Mouse (Mus musculus): ENCODE measurements around the gene Epm2aip1. TPM values are rescaled to one million over a fixed set of nuclear protein-coding genes. Genes with fewer than 3 reads are reported as not detected.

Epm2aip1 gene
- 36.0 and 37.3 TPM in 2 replicates for polyA plus RNA-seq (2014; fragmentation: Nextera tagmentation; extraction: Ambion mirVana)

DNA sequence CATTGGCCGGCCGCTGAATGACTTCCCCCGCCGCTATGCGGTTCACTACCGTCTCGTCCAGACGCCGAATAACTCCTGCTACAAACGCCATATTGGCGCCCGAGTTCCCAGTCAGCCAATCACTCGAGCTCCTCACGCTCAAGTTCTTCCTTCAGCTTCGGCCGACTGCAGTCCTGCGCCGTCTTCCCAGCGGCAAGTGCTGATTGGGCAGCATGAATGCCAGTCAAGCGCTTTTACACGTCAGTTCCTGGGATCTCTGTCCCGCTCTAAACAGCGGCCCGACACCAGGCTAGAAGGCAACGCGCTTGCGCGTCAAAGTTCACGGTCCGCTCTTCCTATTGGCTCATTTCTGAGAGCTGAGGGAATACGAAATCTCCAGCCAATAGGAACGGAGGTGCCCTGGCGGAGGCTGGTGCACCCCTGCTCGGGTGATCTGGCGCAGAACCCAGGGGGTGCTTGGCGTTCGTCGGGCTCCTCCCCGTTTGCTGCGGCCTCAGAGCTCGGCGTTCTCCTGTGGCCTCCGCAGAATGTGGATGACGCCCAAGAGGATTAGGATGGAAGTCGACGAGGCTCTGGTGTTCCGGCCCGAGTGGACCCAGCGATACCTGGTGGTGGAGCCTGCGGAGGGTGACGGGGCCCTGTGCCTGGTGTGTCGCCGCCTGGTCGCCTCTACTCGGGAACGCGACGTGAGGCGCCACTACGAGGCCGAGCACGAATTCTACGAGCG is at the start of gene Epm2aip1, which contains the start of gene Mlh1:
Gene Epm2aip1, plus strand, starts transcription at position 496 of the 727 bp plus-strand sequence.
Gene Mlh1, minus strand, starts transcription at position 358 of the 727 bp plus-strand sequence.
- DNase-seq (peak; percentile 100), ATAC-seq (ENCODE audit: insufficient read depth) (peak; percentile 99)
- Histone ChIP-seq H3K9me3 (ENCODE audit: low read depth, low read length) (no peaks in the 10 kb centered on the region), H3K4me1 (ENCODE audit: insufficient read depth) (peaks cover 29% of the 10 kb centered on the region), H3K9ac (peak within 1 kb of the TSS; percentile 91), H3K36me3 (ENCODE audit: insufficient read depth) (peaks cover 38% of the 10 kb centered on the region), H3K4me3 (ENCODE audit: low read depth, low read length) (peak within 1 kb of the TSS; percentile 90), H3K27ac (ENCODE audit: low read depth) (peak within 1 kb of the TSS; percentile 97), H3K4me2 (peak within 1 kb of the TSS; percentile 91), H3K27me3 (ENCODE audit: insufficient read depth, low read length) (no peaks in the 10 kb centered on the region)
- 0 out of 2 replicates have a peak, but pooled peaks have one; percentile 17 for TF ChIP-seq CTCF (IDR thresholded peaks at IDR 0.05; ENCODE audit: low read depth)
- under 1% methylated on average over 64 of the region's 64 CpGs for WGBS

DNA sequence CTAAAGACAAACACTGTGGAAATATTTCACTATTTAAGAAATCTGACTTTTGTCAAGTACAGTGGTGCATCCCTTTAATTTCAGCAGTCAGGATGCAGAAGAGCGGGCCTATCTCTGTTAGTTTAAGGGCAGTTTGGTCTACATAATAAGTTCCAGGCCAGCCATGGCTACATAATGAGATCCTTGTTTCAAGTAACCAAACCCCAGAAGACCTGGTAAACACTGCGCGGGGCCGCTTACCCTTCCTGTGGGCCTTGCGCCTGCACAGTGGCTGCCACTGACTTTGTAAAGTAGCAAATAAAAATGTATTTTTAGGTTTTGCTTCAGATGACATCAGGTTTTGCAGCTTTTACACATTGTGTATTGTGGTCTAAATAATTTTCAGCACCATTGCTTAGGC is 48.3 kb upstream of the Epm2aip1 start:
- TF ChIP-seq CTCF (IDR thresholded peaks at IDR 0.05; ENCODE audit: low read depth), result no peak

DNA sequence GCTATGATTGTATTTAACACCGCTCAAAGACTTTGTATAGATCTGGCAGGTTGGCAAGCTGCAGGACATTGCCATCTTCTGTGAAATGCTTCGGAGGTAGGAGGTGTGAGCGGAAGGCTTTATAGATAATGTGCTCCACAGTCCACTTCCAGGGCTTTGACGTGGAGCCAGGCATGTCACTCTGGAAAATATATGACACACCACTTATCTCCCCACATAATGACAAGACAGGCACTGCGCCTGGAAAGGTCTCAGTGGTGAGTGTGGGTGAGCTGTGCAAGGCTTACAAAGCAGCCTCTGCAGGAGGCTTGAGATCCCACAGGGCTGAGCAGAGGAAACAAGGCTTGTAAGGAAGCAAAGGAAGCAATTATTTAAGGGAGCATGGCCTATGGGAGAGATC is 43.3 kb upstream of the Epm2aip1 start:
- WGBS, result 63% methylated on average over 5 of the region's 5 CpGs
- Histone ChIP-seq H3K4me2 (no peak overlapping the region), H3K4me3 (ENCODE audit: low read depth, low read length) (no peak overlapping the region), H3K4me1 (ENCODE audit: insufficient read depth) (no peaks in the 10 kb centered on the region), H3K36me3 (ENCODE audit: insufficient read depth) (peaks cover 87% of the 10 kb centered on the region), H3K9ac (no peak overlapping the region), H3K27ac (ENCODE audit: low read depth) (no peak overlapping the region), H3K27me3 (ENCODE audit: insufficient read depth, low read length) (no peaks in the 10 kb centered on the region), H3K9me3 (ENCODE audit: low read depth, low read length) (no peaks in the 10 kb centered on the region)
- DNase-seq (no peak), ATAC-seq (ENCODE audit: insufficient read depth) (no peak)
- TF ChIP-seq CTCF (IDR thresholded peaks at IDR 0.05; ENCODE audit: low read depth), result no peak

More for the DNA sequence above, 48.3 kb upstream of the Epm2aip1 start:
- Histone ChIP-seq H3K27me3 (ENCODE audit: insufficient read depth, low read length) (no peaks in the 10 kb centered on the region), H3K36me3 (ENCODE audit: insufficient read depth) (peaks cover 71% of the 10 kb centered on the region), H3K27ac (ENCODE audit: low read depth) (no peak overlapping the region), H3K4me2 (no peak overlapping the region), H3K9me3 (ENCODE audit: low read depth, low read length) (no peaks in the 10 kb centered on the region), H3K4me3 (ENCODE audit: low read depth, low read length) (no peak overlapping the region), H3K9ac (no peak overlapping the region), H3K4me1 (ENCODE audit: insufficient read depth) (no peaks in the 10 kb centered on the region)
- WGBS, result 97% methylated on average over 5 of the region's 5 CpGs
- ATAC-seq (ENCODE audit: insufficient read depth) (no peak), DNase-seq (no peak)

DNA sequence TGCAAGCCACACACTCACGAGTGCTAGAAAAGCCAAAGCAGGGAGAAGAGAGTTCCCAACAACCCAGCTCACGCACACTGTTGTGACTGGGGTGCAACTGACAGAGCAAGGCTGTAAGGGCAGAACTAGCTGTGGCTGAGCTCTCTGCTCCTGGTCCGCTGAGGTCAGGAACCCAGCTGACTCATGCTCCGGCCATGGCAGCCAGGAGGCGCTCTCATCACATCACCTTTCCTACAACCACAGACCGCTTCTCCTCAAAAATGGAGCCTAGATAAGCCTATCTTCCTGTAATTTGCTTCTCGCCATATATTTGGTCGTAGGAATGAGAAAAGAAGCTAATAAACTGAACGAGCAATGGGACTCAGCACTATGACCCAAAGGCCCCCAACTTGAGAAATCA is 37.0 kb upstream of the Epm2aip1 start:
- ATAC-seq (ENCODE audit: insufficient read depth) (no peak), DNase-seq (no peak)
- Histone ChIP-seq H3K27me3 (ENCODE audit: insufficient read depth, low read length) (no peaks in the 10 kb centered on the region), H3K36me3 (ENCODE audit: insufficient read depth) (peaks cover 79% of the 10 kb centered on the region), H3K27ac (ENCODE audit: low read depth) (no peak overlapping the region), H3K9me3 (ENCODE audit: low read depth, low read length) (no peaks in the 10 kb centered on the region), H3K4me2 (no peak overlapping the region), H3K4me3 (ENCODE audit: low read depth, low read length) (no peak overlapping the region), H3K9ac (no peak overlapping the region), H3K4me1 (ENCODE audit: insufficient read depth) (no peaks in the 10 kb centered on the region)
- WGBS, result 85% methylated on average over 9 of the region's 9 CpGs
- TF ChIP-seq CTCF (IDR thresholded peaks at IDR 0.05; ENCODE audit: low read depth), result peak; percentile 36

DNA sequence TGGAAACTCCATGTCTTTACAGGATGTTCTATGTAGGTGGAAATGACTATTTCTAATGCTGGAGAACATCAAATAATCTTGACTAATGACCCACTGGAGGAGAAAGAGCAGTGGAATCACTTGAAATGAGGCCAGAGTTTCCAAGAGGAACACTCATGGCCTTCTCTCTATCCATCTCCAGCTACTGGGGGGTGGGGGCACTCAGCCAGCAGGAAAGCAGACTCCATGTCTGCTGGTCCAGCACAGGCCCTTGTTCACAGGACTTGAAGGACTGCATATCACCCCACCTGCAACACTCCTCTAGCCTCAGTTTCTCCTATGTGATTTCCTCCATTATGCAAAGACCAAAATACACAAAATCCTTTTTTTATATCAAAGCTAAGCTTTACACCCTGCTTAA is 34.0 kb upstream of the Epm2aip1 start:
- H3K4me1 ChIP-seq (ENCODE audit: insufficient read depth), result no peaks in the 10 kb centered on the region
- H3K27me3 ChIP-seq (ENCODE audit: insufficient read depth, low read length), result no peaks in the 10 kb centered on the region
- no peak overlapping the region for H3K4me3 ChIP-seq (ENCODE audit: low read depth, low read length)
- no peak for DNase-seq
- TF ChIP-seq CTCF (IDR thresholded peaks at IDR 0.05; ENCODE audit: low read depth), result no peak
- no peaks in the 10 kb centered on the region for H3K9me3 ChIP-seq (ENCODE audit: low read depth, low read length)
- no peak overlapping the region for H3K4me2 ChIP-seq
- no peak overlapping the region for H3K9ac ChIP-seq
- H3K27ac ChIP-seq (ENCODE audit: low read depth), result no peak overlapping the region
- peaks cover 74% of the 10 kb centered on the region for H3K36me3 ChIP-seq (ENCODE audit: insufficient read depth)
- ATAC-seq (ENCODE audit: insufficient read depth), result no peak

DNA sequence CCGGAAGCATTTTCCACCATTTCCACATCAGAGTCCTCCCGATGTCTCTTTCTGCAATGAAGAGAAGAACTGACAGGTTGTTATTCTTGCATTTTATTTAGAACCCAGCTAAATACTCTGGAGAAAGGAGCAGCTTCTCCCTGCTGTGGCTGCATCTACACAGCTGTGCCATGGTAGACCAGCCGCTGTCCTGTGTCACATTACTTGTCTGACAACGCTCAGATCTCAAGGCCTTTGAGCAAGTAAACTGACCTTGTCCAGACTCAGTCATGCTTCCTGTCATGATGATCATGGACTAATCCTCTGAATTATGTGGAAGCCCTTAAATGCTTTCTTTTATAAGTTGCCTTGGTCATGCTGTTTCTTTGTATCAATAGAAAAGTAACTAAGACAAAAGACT is 31.9 kb upstream of the Epm2aip1 start:
- TF ChIP-seq CTCF (IDR thresholded peaks at IDR 0.05; ENCODE audit: low read depth), result no peak
- peaks cover 61% of the 10 kb centered on the region for H3K36me3 ChIP-seq (ENCODE audit: insufficient read depth)

DNA sequence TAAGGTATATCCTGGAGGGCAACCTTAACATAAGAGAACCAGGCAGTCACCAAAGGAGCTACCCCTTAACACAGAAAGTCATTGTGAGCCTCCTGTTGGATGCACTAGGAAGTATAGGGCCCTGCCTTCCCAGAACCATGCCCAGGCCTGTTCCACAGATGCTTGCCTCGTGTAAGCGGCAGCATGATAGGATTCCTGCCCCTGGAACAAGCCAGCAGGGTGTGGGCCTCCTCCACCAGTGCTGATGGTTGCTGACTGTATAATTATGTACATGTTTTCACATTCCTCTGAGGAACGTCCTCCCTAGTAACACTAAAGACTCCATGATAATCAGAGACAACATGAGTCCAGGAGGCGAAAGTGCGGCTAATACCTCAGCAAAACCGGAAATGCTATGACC is 28.3 kb upstream of the Epm2aip1 start:
- TF ChIP-seq CTCF (IDR thresholded peaks at IDR 0.05; ENCODE audit: low read depth), result no peak
- Histone ChIP-seq H3K36me3 (ENCODE audit: insufficient read depth) (peaks cover 57% of the 10 kb centered on the region), H3K4me1 (ENCODE audit: insufficient read depth) (no peaks in the 10 kb centered on the region), H3K27ac (ENCODE audit: low read depth) (no peak overlapping the region), H3K27me3 (ENCODE audit: insufficient read depth, low read length) (no peaks in the 10 kb centered on the region), H3K4me3 (ENCODE audit: low read depth, low read length) (no peak overlapping the region), H3K9ac (no peak overlapping the region), H3K4me2 (no peak overlapping the region), H3K9me3 (ENCODE audit: low read depth, low read length) (no peaks in the 10 kb centered on the region)
- 87% methylated on average over 6 of the region's 6 CpGs for WGBS
- no peak for DNase-seq
- no peak for ATAC-seq (ENCODE audit: insufficient read depth)

More for the DNA sequence above, 31.9 kb upstream of the Epm2aip1 start:
- Histone ChIP-seq H3K9me3 (ENCODE audit: low read depth, low read length) (no peaks in the 10 kb centered on the region), H3K4me3 (ENCODE audit: low read depth, low read length) (no peak overlapping the region), H3K27ac (ENCODE audit: low read depth) (no peak overlapping the region), H3K27me3 (ENCODE audit: insufficient read depth, low read length) (no peaks in the 10 kb centered on the region), H3K9ac (no peak overlapping the region), H3K4me2 (no peak overlapping the region), H3K4me1 (ENCODE audit: insufficient read depth) (no peaks in the 10 kb centered on the region)
- no peak for ATAC-seq (ENCODE audit: insufficient read depth)
- WGBS, result 83% methylated on average over 4 of the region's 4 CpGs
- no peak for DNase-seq
